Mouse (Mus musculus) heart, adult 11 months (tissue): ENCODE measurements around the gene Pdap1.
"Not testable (repeated sequence)": the region's sequence is repeated elsewhere in the genome, so short reads cannot be mapped to it uniquely, and the experiment has no call there.

Source experiments
- DNase-seq: peaks from one replicate; pipeline ENCODE4 v3.0.0; 2022

Gene Pdap1

DNA sequence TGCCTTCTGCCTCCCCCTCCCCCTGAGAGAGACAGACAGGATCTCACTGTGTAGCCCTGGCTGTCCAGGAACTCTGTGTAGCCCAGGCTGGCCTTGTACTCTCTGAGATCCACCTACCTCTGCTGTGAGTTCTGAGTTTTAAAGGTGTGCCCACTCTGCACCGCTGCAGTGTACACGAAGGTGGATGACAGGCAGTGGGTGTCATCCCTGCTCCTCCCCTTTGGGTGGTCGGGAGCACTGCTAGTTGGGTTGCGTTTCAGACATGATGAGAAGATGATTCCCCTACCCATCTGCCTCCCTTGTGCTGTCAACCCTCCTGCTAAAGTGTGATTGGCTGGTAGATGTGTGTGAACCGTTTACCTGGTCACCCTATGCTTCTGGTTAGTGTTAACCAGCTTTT is 21.6 kb downstream of the Pdap1 start:
- peak; percentile 91 for DNase-seq

DNA sequence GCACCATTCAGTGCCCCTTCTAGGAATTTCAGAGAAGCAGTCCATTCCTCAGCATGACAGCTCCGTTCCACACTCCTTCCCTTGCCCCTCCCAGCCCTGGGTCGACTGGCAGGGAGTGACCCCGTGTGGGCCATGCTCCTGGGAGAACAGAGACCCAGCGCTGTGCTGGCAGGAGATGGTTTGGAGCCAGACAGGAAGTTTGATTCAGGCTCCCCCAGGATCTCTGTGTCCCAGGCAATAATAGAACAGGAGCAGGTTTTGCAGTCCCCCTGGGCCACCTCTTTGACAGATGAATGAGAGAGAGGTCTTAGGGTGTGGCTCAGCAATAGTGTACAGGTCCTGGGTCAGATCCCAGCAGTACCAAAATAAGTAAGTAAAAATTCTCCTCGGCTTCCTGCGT is 22.0 kb downstream of the Pdap1 start:
- DNase-seq: peak; percentile 94

DNA sequence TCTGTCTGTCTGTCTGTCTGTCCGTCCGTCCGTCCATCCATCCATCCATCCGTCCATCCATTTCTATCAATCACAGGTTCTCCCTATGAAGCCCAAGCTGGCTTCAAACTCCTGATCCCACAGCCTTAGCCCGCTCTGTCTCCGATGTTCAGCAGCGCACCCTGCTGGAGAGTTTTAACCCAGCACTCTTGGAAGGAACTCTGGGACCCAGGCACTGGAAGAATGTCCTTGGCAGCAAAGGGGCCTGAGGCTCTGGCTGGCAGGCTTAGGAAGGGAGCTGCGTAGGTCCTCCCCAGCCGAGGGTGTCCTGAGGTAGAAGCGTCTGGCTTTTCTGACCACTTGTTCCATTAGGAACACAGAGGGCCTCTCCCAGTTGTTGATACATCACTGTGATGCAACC is 23.1 kb downstream of the Pdap1 start:
- peak; percentile 98 for DNase-seq

DNA sequence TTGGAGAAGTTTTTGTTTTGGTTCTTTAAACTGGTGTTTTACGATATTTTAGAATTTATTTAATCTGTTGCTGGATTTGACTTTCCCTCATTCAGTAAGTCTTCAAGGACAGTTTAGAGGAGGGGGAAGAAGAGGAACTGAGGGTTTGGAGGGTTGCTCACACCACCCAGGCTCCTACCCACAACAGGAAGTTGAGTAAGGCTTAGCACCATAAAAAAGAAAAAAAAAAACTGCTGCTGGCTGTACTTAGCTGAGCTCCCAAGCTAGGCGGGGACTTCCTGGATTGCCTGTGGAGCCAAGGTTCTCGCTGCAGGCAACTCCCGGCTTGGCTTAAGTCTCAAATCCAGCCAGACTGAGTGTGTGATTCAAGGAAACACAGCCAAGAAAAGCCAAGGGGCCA is 23.7 kb downstream of the Pdap1 start:
- peak; percentile 99 for DNase-seq

DNA sequence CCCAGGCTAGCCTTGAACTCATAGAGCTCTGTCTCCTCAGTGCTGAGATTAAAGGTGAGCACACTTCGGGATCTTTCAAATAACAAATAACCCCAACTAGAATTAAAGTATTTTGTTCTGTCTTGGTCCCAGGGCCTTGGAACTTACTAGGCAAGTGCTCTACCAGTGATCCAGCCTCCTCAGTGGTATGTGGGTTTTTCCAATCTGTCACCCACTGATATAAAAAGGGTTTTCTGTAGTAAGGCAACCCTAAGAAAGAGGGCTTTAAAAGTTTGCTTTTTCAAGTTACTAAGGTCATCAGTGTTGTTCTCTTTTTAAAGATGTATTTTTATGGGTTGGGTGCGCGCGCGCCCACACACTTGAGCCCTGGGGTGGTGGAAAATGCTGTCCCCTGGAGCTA is 24.3 kb downstream of the Pdap1 start:
- DNase-seq: no peak

DNA sequence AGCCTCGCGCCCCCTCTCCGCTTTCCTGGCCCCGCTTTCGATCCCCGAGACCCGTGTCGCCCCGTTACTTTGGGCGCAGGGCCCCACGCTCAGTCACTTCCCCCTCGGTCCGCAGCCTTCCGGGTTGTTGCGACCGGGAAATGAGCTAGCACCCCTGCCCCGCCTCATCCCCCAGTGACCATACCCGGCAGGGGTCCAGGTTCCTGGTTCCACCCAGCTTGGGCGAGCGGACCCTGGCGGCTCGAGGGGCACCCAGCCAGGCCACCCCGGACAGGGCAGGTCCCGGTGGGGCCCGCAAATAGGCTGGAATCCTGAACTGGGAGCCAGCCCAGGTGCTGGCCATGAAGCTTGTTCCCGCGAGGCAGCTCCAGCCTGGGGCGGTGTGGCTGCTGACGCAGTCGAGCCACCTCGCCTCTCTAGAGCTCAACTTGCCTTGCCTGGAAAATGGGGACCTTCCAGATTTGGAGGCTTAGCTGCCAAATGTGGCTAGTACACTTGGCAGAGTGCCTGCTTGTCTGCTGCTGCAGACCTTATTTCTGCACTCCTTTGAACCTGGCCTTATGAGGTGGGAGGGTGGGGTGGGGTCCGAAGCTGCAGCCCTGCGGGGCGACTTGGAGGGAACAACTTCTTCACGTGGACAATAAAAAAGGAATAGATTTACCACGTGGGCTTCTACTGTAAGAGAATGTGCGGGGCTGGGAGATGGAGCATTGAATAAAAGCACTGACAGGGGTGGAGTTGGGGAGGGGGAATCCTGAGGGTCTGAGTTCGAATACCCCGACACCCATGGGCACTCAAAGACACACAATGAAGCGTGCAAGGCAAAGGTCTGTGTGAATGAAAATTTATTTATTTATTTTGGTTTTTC is 25.2 kb downstream of the Pdap1 start:
- peak; percentile 99 for DNase-seq

DNA sequence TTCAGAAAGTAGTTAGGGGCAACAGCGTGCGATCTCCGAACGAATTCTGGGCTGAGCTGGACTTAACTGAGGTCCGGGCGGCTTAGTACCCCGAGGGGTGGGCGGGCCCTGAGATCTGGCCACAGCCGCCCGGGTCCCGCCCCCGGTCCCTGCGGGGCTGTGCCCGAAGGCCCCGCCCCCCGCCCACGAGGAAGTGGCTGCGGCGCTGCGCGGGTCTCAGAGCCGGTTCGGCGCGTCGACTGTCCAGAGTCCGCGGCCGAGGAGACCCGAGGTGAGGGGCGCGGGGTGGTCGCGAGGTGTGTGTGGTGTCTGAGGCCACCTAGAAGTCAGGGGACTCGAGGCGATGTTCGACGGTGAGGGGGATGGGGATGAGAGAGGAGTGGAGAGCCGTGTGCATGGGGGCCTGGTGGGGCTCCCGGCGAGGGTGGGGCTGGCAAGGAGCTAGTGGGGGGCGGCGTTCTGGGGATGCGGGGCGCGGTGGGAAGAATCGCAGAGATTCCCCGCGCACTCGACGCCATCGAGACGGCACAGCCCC is 25.9 kb downstream of the Pdap1 start, which contains the start of gene Arpc1b:
Gene Arpc1b, plus strand, starts transcription at position 145 of the 535 bp plus-strand sequence.
- peak; percentile 99 for DNase-seq

DNA sequence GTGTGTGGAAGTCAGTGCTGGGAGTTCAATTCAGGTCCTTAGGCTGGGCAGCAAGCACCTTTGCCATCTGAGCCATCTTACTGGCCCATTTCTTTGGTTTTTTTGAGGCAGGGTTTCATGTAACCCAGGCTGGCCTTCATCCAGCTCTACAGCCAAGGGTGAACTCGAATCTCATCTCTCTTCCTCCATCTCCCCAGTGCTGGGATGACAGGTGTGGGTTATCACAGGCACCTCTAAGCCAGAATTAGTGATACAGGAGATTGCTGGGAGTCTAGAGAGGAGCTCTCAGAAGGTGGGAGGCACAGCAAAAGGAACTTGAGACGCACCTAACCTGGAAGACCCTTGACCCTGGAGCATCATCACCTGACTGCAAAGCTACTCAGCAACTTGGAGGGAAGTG is 26.6 kb downstream of the Pdap1 start:
- no peak for DNase-seq

DNA sequence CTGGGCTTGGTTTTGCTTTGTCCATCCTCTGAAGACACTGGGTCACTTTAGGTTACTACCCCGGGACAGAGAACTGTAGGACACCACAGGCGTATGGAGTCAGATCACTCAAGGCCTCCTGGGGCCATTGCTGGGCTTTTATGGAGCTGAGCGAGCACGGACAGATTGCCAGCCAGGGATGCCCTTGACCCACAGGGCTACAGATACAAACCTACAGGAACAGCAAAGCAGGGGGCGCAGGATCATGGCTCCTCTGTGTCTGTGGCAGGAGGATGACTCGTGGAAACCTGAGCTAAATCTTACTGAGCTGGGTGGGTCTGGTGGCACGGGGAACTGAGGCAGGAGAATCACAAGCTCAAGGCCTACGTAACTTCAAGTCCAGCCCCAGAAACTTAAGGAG is 27.5 kb downstream of the Pdap1 start:
- no peak for DNase-seq

DNA sequence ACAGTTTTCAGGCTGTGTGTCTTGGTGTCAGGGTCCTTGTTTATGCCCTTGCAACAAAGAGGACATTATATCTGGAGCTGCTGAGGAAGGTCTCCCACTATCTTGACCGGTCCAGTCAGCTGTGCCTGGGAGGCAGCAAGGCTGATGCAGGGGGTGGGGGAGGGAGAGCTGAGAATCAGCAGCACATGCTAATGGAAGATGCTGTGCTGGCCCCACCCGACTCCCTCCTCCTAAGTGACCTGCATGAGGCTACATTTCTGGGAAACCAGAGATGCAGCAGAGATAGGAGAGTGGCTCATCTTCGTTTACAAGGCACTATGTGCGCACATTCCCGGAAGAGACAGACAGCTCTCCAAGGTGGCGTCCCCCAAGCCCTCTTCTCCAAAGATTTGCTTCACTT is 29.6 kb downstream of the Pdap1 start:
- no peak for DNase-seq

DNA sequence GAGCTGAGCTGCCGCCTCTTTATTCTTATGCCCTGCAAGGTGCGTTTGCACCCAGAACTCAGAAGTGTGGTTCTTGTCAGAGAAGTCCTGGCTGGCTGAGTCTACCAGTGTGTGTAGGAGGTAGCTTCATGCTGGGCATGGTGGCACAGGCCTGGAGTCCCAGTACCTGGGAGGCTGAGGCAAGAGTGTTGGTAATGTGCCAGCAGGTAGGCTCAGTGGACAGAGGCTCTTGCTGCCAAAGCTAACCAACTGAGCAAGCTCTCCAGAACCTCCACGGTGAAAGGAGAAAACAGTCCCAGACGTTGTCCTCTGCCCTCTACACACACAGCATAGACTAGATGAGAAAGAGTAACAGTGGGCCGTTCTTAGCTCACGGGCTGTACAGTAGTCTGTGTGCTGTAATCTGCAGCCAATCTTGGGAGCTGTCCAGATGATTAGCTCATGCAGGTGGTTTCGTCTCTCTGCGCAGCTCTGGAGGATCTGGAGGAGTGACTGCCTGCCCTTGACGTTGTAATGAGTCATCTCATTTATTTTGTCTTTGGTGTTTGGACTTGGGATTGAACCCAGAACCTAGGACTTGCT is 34.3 kb downstream of the Pdap1 start:
- peak; percentile 83 for DNase-seq

DNA sequence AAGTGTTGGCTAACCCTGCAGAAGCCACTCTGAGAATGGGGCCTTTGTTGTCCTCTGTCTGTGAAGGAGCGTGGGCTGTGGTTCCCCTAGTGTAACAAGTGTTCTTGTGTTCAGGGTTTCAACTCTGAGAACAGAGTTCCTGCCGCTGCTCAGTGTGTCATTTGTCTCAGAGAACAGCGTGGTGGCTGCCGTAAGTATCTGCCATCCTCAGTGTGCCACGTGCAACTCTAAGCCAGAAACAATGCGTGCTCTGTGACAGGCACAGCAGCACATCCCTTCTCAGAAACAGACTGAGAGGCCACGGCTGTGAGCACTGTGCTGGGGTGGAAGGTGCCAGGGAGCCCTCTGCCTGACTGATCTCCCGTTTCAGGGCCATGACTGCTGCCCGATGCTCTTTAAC is 35.7 kb downstream of the Pdap1 start:
- peak; percentile 82 for DNase-seq

DNA sequence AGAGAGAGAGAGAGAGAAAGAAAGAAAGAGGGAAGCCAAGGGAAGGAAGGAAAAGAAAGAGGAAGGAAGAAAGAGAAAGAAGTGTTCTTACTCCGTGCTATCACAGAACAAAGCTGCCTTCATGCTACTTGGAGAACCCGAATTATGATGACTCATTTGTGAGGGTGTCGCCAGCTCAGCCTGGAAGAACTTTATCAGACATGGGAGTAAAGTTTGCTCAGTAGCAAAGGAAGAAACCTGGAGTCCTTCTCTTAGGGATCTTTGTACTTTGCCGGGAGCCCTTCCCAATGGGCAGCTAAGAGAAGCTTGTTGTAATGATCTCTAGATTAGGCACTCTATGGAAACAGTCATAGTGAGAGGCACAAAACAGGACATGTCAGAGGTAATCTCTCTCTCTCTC is 37.3 kb downstream of the Pdap1 start:
- DNase-seq: no peak

DNA sequence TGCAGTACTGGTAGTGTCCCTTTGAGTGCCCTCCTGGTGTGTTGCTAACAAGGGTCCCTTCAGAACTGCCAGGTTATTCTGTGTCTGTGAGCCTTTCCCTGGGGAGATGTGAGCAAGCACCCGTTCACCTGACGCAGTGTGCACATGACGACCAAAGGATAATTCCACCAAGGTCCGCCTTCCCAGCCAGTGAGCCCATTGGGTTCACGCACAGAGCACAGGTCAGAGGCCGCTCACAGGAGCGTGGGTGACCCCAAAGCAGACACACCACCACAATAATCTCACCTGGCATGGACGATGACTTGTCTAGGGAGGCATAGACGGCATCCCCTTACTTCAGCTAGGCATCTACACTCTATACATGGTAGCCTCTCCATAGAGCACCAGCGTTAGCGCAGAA is 38.6 kb downstream of the Pdap1 start:
- peak; percentile 81 for DNase-seq

DNA sequence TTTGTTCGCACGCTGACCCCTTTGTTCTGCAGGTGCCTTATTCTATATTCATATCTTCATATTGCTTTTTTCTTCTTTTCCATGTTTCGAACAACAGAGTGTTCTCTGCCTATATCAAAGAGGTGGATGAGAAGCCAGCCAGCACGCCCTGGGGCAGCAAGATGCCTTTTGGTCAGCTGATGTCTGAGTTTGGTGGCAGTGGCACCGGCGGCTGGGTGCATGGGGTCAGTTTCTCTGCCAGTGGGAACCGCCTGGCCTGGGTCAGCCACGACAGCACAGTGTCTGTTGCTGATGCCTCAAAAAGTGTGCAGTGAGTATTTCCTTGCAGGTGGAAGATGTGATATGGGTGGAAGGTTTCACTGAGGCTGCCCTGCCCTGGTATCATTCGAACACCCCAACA is 39.1 kb downstream of the Pdap1 start:
- peak; percentile 87 for DNase-seq

DNA sequence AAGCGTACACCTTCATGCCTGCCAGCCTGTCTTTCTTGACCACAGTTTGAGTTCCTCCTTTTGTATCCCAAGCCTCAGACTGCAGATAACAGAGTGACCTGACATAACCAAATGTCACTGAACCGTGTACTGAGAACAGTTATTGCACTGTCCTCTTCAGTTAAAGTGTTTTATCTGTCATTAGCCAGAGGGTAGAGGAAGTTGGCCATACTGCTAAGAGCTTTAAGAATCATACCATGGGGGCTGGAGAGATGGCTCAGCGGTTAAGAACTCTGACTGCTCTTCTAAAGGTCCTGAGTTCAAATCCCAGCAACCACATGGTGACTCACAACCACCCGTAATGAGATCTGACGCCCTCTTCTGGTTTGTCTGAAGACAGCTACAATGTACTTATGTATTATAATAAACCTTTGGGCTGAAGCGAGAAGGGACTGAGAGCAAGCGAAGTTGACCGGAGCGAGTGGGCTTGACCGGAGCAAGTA is 41.7 kb downstream of the Pdap1 start:
- no peak for DNase-seq

DNA sequence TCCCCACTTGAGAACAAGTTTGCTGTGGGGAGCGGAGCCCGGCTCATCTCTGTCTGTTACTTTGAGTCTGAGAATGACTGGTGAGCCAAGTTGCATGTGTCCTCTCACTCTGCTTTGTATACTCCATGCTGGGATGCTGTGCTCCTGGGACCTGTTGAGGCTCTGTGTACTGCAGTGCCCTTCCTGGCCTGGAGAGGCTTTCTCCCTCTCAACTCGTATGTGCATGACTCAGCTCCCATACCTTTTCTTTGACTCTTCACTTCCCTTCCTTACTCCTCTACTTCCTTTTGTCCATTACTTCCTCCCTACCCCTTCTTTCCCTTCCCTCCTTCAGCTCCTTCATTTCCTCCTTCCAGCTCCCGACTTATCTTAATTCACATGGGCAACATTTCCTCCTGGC is 43.8 kb downstream of the Pdap1 start:
- DNase-seq: no peak

DNA sequence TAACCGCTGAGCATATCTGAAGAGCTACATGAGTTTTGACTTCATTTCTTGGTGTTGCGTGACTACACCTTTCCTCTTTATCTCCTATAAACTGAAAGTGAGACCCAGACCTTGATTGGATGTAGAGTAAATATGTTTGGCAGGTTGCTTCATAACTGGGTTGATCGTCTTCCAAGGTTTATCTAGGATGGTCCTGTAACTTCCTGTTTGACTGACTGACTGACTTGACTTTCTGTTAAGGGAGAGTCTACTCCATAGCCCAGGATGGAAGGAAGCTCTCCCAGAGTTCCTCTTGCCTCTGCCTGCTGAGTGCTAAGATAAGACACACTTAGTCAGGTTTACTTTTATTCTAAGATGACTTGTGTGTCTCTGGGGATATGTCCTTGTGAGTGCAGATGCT is 50.2 kb downstream of the Pdap1 start:
- no peak for DNase-seq

DNA sequence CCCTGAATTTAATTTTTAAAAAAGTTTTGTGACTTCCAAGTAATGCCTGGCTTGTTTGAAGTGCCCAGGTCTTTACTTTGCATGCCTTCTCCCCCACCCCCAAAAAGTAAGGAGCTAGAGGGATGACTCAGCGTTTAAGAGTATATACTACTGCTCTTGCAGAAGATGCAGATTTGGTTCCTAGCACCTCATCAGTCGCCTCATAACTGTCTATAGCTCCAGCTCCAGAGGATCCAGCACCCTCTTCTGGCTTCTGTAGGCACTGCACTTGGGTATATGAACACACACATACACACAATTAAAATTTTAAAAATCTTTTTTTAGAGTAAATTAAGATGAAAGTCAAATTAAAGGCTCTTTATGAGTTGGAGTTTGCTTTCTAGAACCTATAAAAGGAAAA is 51.9 kb downstream of the Pdap1 start:
- DNase-seq: no peak

DNA sequence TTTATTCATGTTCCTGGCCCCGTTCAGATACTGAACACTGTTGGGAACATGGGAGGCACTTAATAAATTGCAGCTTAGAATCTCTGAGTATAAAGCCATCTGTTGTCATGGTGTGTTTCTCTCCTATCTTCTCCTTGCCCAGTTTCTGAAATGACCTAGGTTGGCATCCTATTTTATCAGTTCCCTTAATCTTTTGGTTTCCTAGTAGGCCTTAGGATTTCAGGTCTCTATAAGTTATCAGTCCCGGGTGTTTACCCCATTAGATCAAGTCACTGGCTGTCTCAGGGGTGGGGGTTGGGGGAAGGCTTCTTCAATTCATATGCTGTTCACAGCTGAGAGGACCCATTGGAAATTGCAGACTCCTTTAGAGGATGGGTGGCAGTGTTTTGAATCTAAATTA is 55.2 kb downstream of the Pdap1 start:
- no peak for DNase-seq

DNA sequence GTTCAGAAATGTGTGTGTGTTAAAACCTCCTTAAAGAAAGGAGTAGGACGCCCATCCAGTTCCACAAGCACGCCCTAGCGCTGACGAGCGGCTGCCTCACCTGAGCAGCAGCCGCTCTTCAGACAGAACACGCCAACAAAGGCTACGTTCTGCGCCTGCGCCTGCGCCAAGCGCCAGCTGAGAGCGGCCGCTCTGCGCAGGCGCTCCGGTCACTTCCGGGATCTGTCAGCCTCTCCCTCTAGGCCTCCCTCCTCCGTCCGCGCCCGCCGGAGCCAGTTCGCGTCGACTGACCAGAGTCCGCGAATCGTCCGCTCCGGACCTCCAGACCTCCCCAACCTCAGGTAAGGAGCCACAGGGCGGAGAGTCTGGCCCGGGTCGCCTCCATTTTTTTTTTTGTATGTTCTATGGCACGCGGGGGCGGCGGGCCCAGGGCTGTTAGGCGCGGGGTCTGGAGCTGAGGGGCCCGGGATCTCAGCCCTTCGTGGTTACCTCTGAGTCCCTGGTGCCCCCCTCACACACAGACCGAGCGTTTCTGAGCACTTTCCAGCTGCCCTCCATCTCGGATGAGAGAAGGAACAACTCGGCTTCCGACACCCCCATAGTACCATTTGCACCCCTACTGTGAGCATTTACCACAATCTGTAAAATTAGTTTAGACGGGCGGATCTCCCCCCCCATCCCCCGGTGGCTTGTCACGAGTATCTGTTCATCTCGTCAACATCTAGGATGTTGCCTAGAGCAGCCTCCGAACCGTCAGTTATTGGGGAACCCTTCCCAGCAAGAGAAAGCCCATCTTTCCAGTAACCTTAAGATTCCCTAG is 56.2 kb downstream of the Pdap1 start, which contains the start of the genes Arpc1a and Kpna7:
Gene Arpc1a, plus strand, starts transcription at position 199 of the 820 bp plus-strand sequence.
Gene Kpna7, minus strand, starts transcription at position 399 of the 820 bp plus-strand sequence.
- peak; percentile 100 for DNase-seq

DNA sequence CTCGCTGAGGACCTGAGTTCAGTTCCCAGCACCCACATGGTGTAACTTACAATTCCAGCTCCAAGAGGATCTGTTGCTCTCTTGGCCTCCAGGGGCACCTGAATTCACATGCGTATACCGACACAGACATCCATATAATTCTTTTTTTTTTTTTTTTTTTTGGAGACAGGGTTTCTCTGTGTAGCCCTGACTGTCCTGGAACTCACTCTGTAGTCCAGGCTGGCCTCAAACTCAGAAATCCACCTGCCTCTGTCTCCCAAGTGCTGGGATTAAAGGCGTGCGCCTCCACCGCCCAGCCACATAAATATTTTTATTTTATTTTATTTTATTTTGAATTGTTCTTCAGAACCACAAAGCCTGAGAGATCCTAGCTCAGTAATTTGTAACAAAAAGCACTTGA is 56.8 kb downstream of the Pdap1 start:
- DNase-seq: not testable (repeated sequence)
